Mouse (Mus musculus): Measurements from ENCODE around the gene Gm49369. TPM values are rescaled to one million over a fixed set of nuclear protein-coding genes. Genes with fewer than 3 reads are reported as not detected.

Gm49369 gene
- polyA plus RNA-seq, 1 experiment from 2014 or later: not detected

DNA sequence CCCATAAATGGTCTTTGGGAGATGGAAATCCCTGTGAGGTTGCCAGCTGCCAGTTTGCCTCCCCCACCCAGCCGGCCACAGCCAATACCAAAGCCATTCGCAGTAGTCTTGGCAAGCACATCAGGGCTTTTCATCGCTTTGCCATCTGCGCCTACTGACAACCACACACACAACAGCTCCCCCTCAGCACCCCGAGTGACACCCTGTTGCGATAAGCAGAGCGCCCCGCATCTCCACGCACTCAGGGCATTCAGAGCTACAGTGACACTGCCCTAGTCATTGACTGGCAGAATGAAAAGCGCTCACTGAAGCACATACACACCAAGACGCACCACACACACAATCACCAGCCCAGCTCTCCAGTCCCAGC is 11.1 kb downstream of the Gm49369 start:
- WGBS (ENCODE audit: insufficient replicate concordance): 34% methylated on average over 11 of the region's 11 CpGs

DNA sequence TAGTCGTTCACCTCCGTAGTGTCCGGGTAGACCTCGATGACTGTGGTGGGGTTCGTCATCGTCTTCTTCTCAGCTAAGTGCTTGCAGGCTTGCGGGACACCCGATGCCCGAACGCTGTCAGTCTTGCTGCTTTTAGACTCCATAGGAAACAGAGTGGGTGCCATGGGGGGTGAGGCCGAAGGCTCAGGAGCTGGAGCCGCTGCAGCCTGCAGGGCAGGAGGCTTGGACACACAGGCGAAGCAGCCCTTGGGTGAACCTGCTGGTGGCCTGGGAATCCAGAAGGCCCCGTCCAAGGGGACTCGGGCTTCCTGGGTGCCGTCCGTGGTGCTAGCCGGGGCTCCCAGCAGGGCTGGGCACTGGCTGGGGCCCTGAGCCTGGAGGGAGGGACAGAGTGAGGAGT is 11.5 kb downstream of the Gm49369 start:
- no peak for ATAC-seq (ENCODE audit: low read depth)
- Histone ChIP-seq H3K27ac (no peak overlapping the region), H3K4me3 (replicated peaks) (peak overlapping the region; percentile 50; the same call in 1 of the 2 replicates), H3K9me3 (replicated peaks) (no peaks in the 10 kb centered on the region), H3K4me1 (replicated peaks) (peaks cover 44% of the 10 kb centered on the region), H3K4me2 (peak overlapping the region; percentile 62), H3K9ac (no peak overlapping the region), H3K27me3 (peaks cover 67% of the 10 kb centered on the region), H3K36me3 (peaks cover 19% of the 10 kb centered on the region)
- 78% methylated on average over 18 of the region's 18 CpGs for WGBS (ENCODE audit: insufficient replicate concordance)
- no peak for DNase-seq

More for the DNA sequence above, 11.1 kb downstream of the Gm49369 start:
- DNase-seq (no peak), ATAC-seq (ENCODE audit: low read depth) (no peak)
- Histone ChIP-seq H3K4me2 (peak overlapping the region; percentile 62), H3K27me3 (peaks cover 67% of the 10 kb centered on the region), H3K9me3 (replicated peaks) (no peaks in the 10 kb centered on the region), H3K4me3 (replicated peaks) (peak overlapping the region; percentile 50), H3K9ac (no peak overlapping the region), H3K4me1 (replicated peaks) (peaks cover 48% of the 10 kb centered on the region), H3K27ac (no peak overlapping the region), H3K36me3 (peaks cover 23% of the 10 kb centered on the region)

DNA sequence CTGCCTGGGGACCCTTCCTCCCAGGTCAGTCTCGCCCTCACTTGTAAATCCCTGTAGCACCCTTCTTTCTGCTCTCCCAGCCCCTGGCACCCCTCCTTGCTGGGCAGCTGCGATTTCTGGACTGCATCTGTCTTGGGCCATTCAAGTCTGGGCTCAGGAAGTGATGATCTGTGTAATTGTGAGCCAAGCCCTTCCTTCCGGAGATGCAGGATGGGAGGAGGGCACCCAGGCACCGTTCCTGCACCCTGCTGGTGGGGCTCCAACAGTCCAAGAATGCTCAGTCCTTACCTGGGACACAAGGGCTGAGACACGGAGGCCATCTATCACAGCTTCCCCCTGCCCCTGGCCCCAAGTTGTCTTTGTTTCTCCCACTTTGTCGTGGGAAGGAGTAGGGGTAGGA is 12.6 kb downstream of the Gm49369 start:
- Histone ChIP-seq H3K36me3 (peaks cover 7% of the 10 kb centered on the region), H3K9me3 (replicated peaks) (no peaks in the 10 kb centered on the region), H3K4me1 (replicated peaks) (peaks cover 32% of the 10 kb centered on the region), H3K4me2 (no peak overlapping the region), H3K27me3 (peaks cover 67% of the 10 kb centered on the region), H3K9ac (no peak overlapping the region), H3K4me3 (replicated peaks) (no peak overlapping the region), H3K27ac (no peak overlapping the region)
- DNase-seq (no peak), ATAC-seq (ENCODE audit: low read depth) (no peak)
- WGBS (ENCODE audit: insufficient replicate concordance): 39% methylated on average over 6 of the region's 6 CpGs

DNA sequence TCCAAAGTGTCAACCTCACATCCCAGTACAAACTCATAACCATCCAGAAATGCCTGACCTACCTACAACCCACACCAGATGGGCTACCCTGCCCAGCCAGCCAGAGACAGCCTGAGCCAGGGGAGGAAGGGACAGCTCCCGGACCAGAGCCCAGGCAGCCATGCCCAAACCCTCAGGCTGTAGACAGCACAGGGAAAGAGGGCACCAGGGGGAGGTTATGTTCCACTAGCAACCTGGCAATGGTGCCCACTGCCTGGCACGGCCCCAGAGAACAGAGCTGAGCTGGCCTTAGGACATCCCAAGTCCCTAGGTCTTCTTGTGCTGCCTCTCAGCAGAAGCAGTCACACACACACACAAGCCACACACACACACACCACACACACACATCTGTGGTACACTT is 13.6 kb downstream of the Gm49369 start:
- Histone ChIP-seq H3K4me1 (replicated peaks) (peaks cover 23% of the 10 kb centered on the region), H3K9ac (no peak overlapping the region), H3K36me3 (no peaks in the 10 kb centered on the region), H3K4me2 (no peak overlapping the region), H3K9me3 (replicated peaks) (no peaks in the 10 kb centered on the region), H3K27me3 (peaks cover 62% of the 10 kb centered on the region), H3K27ac (no peak overlapping the region), H3K4me3 (replicated peaks) (no peak overlapping the region)
- DNase-seq (no peak), ATAC-seq (ENCODE audit: low read depth) (no peak)
- WGBS (ENCODE audit: insufficient replicate concordance): 56% methylated on average over 2 of the region's 2 CpGs

DNA sequence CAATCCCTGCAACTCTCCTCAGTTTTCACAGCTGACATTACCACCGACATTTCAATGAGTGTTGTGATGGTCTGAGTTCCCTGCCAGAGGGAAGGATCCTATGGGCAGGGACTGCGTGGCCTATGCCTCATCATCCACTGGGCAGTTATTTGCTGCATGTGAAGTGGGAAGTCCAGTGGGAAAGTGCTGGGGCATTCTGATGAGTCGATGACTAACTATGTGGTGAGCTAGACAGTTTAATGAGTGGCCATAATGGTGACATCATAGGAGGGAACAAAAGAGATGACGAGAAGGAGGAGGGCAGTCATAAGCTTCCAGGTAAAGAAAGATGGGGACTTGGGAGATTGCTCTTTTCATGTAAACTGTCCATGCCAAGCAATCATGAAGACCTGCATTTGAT is 19.4 kb downstream of the Gm49369 start:
- ATAC-seq (ENCODE audit: low read depth) (no peak), DNase-seq (no peak)
- no peaks in the 10 kb centered on the region for H3K9me3 ChIP-seq (replicated peaks)
- H3K36me3 ChIP-seq: no peaks in the 10 kb centered on the region
- no peak overlapping the region for H3K9ac ChIP-seq
- WGBS (ENCODE audit: insufficient replicate concordance): 72% methylated on average over 4 of the region's 4 CpGs
- no peak overlapping the region for H3K4me2 ChIP-seq
- H3K4me1 ChIP-seq (replicated peaks): peaks cover 13% of the 10 kb centered on the region; the same call in 1 of the 2 replicates
- H3K4me3 ChIP-seq (replicated peaks): no peak overlapping the region
- no peak overlapping the region for H3K27ac ChIP-seq
- H3K27me3 ChIP-seq: peaks cover 6% of the 10 kb centered on the region

DNA sequence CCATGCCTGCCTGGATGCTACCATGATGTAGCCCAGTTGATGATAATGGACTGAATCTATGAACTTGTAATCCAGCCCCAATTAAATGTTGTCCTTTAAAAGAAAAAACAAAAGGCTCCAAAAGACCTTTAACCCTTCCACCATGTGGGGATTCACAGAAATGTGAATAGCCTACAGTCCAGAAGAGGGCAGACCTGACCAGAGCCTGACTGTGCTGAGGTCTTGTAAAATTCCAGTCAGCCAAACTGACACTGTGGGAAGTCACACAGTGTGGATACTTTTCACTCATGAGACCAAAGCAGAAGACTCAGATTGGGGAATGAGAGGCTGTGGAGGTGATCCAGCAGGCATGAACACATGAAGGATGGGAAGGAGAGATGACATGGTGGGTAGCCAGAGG is 21.7 kb downstream of the Gm49369 start:
- H3K9ac ChIP-seq: no peak overlapping the region
- H3K9me3 ChIP-seq (replicated peaks): no peaks in the 10 kb centered on the region
- ATAC-seq (ENCODE audit: low read depth): no peak
- H3K36me3 ChIP-seq: no peaks in the 10 kb centered on the region
- no peak overlapping the region for H3K27ac ChIP-seq
- DNase-seq: no peak
- peaks cover 23% of the 10 kb centered on the region for H3K4me1 ChIP-seq (replicated peaks)
- H3K4me3 ChIP-seq (replicated peaks): no peak overlapping the region
- no peaks in the 10 kb centered on the region for H3K27me3 ChIP-seq
- H3K4me2 ChIP-seq: no peak overlapping the region

DNA sequence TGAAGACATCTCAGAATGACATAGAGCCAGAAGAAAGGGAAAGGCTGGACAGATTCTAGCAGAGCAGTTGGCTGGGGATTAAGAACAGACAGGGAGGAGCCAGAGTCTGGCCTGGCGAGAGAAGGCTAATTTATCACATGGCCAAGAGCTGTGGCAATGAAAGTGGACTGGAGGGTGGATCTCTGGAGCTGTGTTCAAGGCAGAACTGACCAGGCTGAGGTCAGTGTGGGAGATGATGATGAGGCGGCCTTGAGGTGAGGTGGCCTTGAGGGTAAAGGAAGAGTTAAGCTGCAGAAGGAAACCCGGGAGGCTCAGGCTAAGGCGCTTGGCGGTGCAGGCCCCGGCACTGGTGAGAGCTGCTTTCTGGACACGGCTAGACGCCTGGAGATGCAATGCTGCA is 23.3 kb downstream of the Gm49369 start:
- no peaks in the 10 kb centered on the region for H3K27me3 ChIP-seq
- DNase-seq (no peak), ATAC-seq (ENCODE audit: low read depth) (no peak)
- H3K9ac ChIP-seq: no peak overlapping the region
- no peaks in the 10 kb centered on the region for H3K36me3 ChIP-seq
- H3K4me2 ChIP-seq: no peak overlapping the region
- peaks cover 39% of the 10 kb centered on the region for H3K4me1 ChIP-seq (replicated peaks)
- no peak overlapping the region for H3K4me3 ChIP-seq (replicated peaks)
- WGBS (ENCODE audit: insufficient replicate concordance): 66% methylated on average over 8 of the region's 8 CpGs
- H3K9me3 ChIP-seq (replicated peaks): no peaks in the 10 kb centered on the region
- H3K27ac ChIP-seq: peak overlapping the region; percentile 40

DNA sequence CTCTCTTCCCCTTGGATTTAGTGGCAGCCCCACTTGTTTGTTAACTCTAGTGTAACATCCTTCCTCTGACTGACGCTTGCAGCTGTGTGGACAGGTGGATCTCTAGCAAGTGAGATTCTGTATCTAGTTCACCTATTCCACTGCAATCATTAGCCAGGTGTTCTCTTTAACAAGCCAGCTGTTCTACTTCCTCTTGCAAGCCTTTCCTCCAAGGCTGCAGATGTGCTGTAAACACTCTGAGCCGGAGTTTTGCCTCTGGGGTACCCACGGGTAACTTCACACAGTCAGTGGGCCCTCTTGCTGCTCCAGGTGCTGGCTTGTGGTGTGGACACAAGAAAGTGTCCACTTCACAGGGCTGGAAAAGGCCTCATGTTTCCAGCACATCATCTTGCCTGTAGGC is 24.9 kb downstream of the Gm49369 start:
- DNase-seq (no peak), ATAC-seq (ENCODE audit: low read depth) (no peak)
- H3K27me3 ChIP-seq: no peaks in the 10 kb centered on the region
- H3K4me1 ChIP-seq (replicated peaks): peaks cover 55% of the 10 kb centered on the region
- H3K27ac ChIP-seq: no peak overlapping the region
- no peaks in the 10 kb centered on the region for H3K36me3 ChIP-seq
- H3K4me3 ChIP-seq (replicated peaks): no peak overlapping the region
- no peaks in the 10 kb centered on the region for H3K9me3 ChIP-seq (replicated peaks)
- H3K4me2 ChIP-seq: no peak overlapping the region
- H3K9ac ChIP-seq: no peak overlapping the region
- 59% methylated on average over 3 of the region's 3 CpGs for WGBS (ENCODE audit: insufficient replicate concordance)

DNA sequence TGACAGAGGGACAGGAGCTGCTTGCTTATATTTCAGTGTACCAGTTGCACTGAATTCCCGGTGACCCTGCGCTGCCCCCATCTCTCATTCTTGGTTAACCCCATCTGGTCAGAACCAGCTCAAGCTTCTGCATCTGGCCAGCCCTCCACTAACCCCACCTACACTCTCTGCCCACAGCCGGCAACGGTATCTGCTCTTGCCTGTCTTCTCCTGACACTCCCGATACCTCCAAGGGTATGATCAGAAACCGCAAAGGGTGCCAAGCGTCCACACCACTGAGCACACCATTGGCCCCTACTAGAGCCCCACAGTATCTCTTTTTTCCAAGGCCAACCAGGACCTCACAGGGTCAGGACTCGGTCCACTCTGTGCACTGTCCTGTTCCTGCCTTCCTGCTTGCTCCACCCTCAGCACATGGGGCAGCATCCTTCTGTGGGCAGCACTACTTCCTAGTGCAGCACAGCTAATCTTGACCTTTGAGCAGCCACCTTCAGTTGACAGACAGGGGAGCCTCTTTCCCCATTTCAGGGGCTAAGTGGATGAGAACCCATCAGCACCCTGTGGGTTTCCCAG is 27.7 kb downstream of the Gm49369 start:
- Histone ChIP-seq H3K27ac (peak overlapping the region; percentile 88), H3K4me1 (replicated peaks) (peaks cover 74% of the 10 kb centered on the region), H3K9ac (peak overlapping the region; percentile 66), H3K9me3 (replicated peaks) (no peaks in the 10 kb centered on the region), H3K27me3 (no peaks in the 10 kb centered on the region), H3K36me3 (no peaks in the 10 kb centered on the region), H3K4me3 (replicated peaks) (0 out of 2 replicates have a peak overlapping the region, but pooled peaks have one; percentile 21), H3K4me2 (peak overlapping the region; percentile 59)
- ATAC-seq (ENCODE audit: low read depth): peak; percentile 90
- peak; percentile 68 for DNase-seq
- WGBS (ENCODE audit: insufficient replicate concordance): 16% methylated on average over 8 of the region's 8 CpGs

DNA sequence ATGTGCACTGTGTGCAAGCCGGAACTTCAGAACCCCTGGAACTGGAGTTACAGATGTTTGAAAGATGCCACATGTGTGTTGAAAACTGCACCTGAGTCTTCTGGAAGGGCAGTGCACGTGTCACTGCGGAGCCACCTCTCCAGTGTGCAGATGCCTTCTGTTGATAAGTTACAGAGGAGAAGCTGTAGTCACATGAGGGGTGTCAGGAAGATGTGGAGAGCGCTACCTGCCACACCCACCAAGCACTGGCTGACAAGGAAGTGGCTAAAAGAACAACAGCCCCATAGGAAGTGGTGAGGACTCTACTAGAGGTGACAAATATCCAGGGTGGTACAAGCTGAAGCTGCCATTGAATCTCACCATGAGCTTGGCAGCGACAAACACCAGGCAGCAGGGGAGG is 28.6 kb downstream of the Gm49369 start:
- peak; percentile 82 for ATAC-seq (ENCODE audit: low read depth)

DNA sequence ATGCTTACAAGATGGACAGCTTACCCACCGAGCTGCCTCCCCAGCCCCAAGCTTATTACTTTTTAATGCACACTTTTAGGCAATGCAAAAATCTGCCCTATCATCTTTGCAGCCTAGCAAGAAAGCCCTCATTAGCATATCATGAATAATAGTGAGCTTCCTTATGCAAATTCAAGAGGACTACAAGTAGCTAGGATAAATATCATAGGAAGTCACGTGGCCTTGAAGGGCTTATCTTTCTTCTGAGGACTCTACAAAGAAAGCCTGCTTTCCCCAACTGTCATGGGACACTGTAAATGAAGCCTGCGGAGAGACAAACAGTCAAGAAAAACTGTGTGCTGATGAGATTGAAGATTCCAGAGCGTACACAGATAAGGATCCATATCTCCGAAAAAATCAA is 30.9 kb downstream of the Gm49369 start:
- peak overlapping the region; percentile 88 for H3K27ac ChIP-seq
- no peaks in the 10 kb centered on the region for H3K9me3 ChIP-seq (replicated peaks)
- H3K9ac ChIP-seq: no peak overlapping the region
- no peaks in the 10 kb centered on the region for H3K27me3 ChIP-seq
- ATAC-seq (ENCODE audit: low read depth) (no peak), DNase-seq (no peak)
- WGBS (ENCODE audit: insufficient replicate concordance): 34% methylated on average over 5 of the region's 5 CpGs
- H3K4me3 ChIP-seq (replicated peaks): no peak overlapping the region
- peaks cover 84% of the 10 kb centered on the region for H3K4me1 ChIP-seq (replicated peaks)
- no peak overlapping the region for H3K4me2 ChIP-seq
- no peaks in the 10 kb centered on the region for H3K36me3 ChIP-seq

More for the DNA sequence above, 28.6 kb downstream of the Gm49369 start:
- peak; percentile 74 for DNase-seq
- H3K4me1 ChIP-seq (replicated peaks): peaks cover 74% of the 10 kb centered on the region
- no peaks in the 10 kb centered on the region for H3K36me3 ChIP-seq
- H3K9me3 ChIP-seq (replicated peaks): no peaks in the 10 kb centered on the region
- H3K27me3 ChIP-seq: no peaks in the 10 kb centered on the region
- H3K27ac ChIP-seq: peak overlapping the region; percentile 88
- 19% methylated on average over 5 of the region's 5 CpGs for WGBS (ENCODE audit: insufficient replicate concordance)
- H3K4me3 ChIP-seq (replicated peaks): peak overlapping the region; percentile 21
- H3K9ac ChIP-seq: peak overlapping the region; percentile 66
- peak overlapping the region; percentile 59 for H3K4me2 ChIP-seq

DNA sequence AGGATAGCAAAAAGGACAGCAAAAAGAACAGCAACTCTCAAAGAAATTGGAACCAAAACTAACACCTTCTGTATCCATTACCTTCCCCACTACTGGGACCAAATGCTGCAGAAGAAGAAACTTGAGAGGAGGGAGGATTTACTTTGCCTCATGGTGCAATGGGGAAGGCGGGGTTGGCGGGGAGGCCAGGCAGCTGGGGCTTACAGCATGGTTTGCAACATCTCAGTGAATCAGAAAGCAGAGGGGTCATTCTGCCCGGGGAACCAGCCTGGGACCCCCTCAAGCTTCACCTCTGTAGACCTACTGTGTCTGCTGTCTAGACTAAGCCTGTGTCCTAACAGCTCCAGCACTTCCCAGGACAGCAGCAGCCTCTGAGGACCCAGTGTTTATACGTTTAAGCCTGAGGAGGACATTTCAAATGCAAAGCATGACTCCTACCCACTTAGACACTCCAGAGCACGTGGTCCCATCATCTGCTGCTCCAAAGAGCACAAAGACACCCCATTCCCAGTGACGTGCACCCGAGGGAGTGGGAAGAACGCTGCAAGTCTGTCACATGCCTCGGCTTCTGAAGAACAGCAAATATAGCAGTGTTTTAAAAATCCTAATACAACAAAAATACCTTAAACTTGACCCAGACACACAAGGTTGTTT is 33.0 kb downstream of the Gm49369 start:
- Histone ChIP-seq H3K4me2 (no peak overlapping the region), H3K4me3 (replicated peaks) (no peak overlapping the region), H3K4me1 (replicated peaks) (peaks cover 71% of the 10 kb centered on the region), H3K9me3 (replicated peaks) (no peaks in the 10 kb centered on the region), H3K9ac (no peak overlapping the region), H3K36me3 (no peaks in the 10 kb centered on the region), H3K27me3 (no peaks in the 10 kb centered on the region), H3K27ac (no peak overlapping the region)
- no peak for DNase-seq
- 58% methylated on average over 9 of the region's 9 CpGs for WGBS (ENCODE audit: insufficient replicate concordance)
- ATAC-seq (ENCODE audit: low read depth): no peak
